ENCODE assay signal across 9 mouse cellular contexts in genomic region chr9:8900203-8901012, GRCm38 (mm10). TPM values are rescaled to one million over a fixed set of nuclear protein-coding genes. Genes with fewer than 3 reads are reported as not detected.
DNase-seq lines count a peak whose midpoint lies in the region; ATAC-seq and TF ChIP-seq lines count a peak whose summit lies in the region.
"Had no signal": no experiment of that assay in that cellular context is flagged by ENCODE, and none has a peak within 500 bp of the region (broad histone marks: within the 10 kb centered on the region; RNA-seq: fewer than 3 reads in every experiment).

No protein-coding gene starts in this region.

- TF ChIP-seq POLR2A in brain, embryonic 14.5 days (IDR thresholded peaks at IDR 0.05; ENCODE audit: borderline replicate concordance, extremely low read depth, insufficient read depth, insufficient read length, poor library complexity, severe bottlenecking), result no peak

- no peaks in the 10 kb centered on the region for H3K9me3 ChIP-seq in forebrain, embryonic 16.5 days (ENCODE audit: control insufficient read depth, low read length)
- H3K9me3 ChIP-seq in kidney, embryonic 14.5 days (ENCODE audit: control insufficient read depth, low read length), result no peaks in the 10 kb centered on the region
- no peaks in the 10 kb centered on the region for H3K9me3 ChIP-seq in liver, embryonic 13.5 days (replicated peaks)

- peak overlapping the region; percentile 98 for H3K4me2 ChIP-seq in forebrain, embryonic 16.5 days (ENCODE audit: low read length)
- peak overlapping the region; percentile 93 for H3K4me2 ChIP-seq in kidney, embryonic 14.5 days (replicated peaks; ENCODE audit: low read depth, low read length)
- H3K4me2 ChIP-seq in liver, embryonic 13.5 days, result peak overlapping the region; percentile 54

- ATAC-seq in forebrain, embryonic 16.5 days, result peak; percentile 18
- peak; percentile 56 for ATAC-seq in kidney, embryonic 14.5 days (ENCODE audit: low FRiP score, low TSS enrichment)
- no peak for ATAC-seq in liver, embryonic 13.5 days (ENCODE audit: low read depth)

- no peaks in the 10 kb centered on the region for H3K36me3 ChIP-seq in forebrain, embryonic 16.5 days (ENCODE audit: control insufficient read depth, insufficient read depth)
- no peaks in the 10 kb centered on the region for H3K36me3 ChIP-seq in kidney, embryonic 14.5 days (ENCODE audit: control insufficient read depth, insufficient read depth, low read length)
- H3K36me3 ChIP-seq in liver, embryonic 13.5 days, result no peaks in the 10 kb centered on the region

- H3K27ac ChIP-seq in forebrain, embryonic 16.5 days (ENCODE audit: low read length), result no peak overlapping the region
- no peak overlapping the region for H3K27ac ChIP-seq in kidney, embryonic 14.5 days (ENCODE audit: low read depth, low read length)
- no peak overlapping the region for H3K27ac ChIP-seq in liver, embryonic 13.5 days
- H3K27ac ChIP-seq: heart, adult 2 months had no signal

- WGBS in forebrain, embryonic 16.5 days, result 0% methylated on average over 40 of the region's 41 CpGs
- under 1% methylated on average over 41 of the region's 41 CpGs for WGBS in kidney, embryonic 14.5 days
- under 1% methylated on average over 41 of the region's 41 CpGs for WGBS in liver, embryonic 13.5 days (ENCODE audit: insufficient replicate concordance)

- TF ChIP-seq CTCF in brain, embryonic 14.5 days (IDR thresholded peaks at IDR 0.05; ENCODE audit: borderline replicate concordance, extremely low read depth, insufficient read depth, insufficient read length), result no peak

- intact Hi-C loops in gastrocnemius, postnatal 36 days (cut with DNase I), result no loop called here

- peak overlapping the region; percentile 75 for H3K4me3 ChIP-seq in forebrain, embryonic 16.5 days (replicated peaks; ENCODE audit: low read length)
- peak overlapping the region; percentile 61 for H3K4me3 ChIP-seq in kidney, embryonic 14.5 days (ENCODE audit: low read length)
- peak overlapping the region; percentile 38 for H3K4me3 ChIP-seq in liver, embryonic 13.5 days (replicated peaks)

- peaks cover 20% of the 10 kb centered on the region for H3K4me1 ChIP-seq in forebrain, embryonic 16.5 days (replicated peaks; ENCODE audit: control insufficient read depth, insufficient read depth, low read length)
- peaks cover 5% of the 10 kb centered on the region; the same call in 1 of the 2 replicates for H3K4me1 ChIP-seq in kidney, embryonic 14.5 days (ENCODE audit: control insufficient read depth, insufficient read depth, low read length)
- 0 out of 2 replicates have a peak, but pooled peaks cover 5% of the 10 kb centered on the region for H3K4me1 ChIP-seq in liver, embryonic 13.5 days (replicated peaks)

- H3K27me3 ChIP-seq in forebrain, embryonic 16.5 days (replicated peaks; ENCODE audit: control insufficient read depth, insufficient read depth, low read length), result peaks cover 15% of the 10 kb centered on the region
- peaks cover 28% of the 10 kb centered on the region for H3K27me3 ChIP-seq in kidney, embryonic 14.5 days (ENCODE audit: control insufficient read depth, insufficient read depth, low read length)
- peaks cover 54% of the 10 kb centered on the region for H3K27me3 ChIP-seq in liver, embryonic 13.5 days

- peak overlapping the region; percentile 71 for H3K9ac ChIP-seq in forebrain, embryonic 16.5 days (replicated peaks; ENCODE audit: low read depth, low read length)
- H3K9ac ChIP-seq in kidney, embryonic 14.5 days (ENCODE audit: low read depth, low read length), result peak overlapping the region; percentile 49; the same call in 1 of the 2 replicates
- no peak overlapping the region for H3K9ac ChIP-seq in liver, embryonic 13.5 days

- DNase-seq in gastrocnemius, postnatal 10 days, result peak; percentile 5
- DNase-seq in gastrocnemius, postnatal 36 days, result no peak
- DNase-seq in brain, embryonic 14.5 days (ENCODE audit: low read depth), result peak; percentile 50
- no peak for DNase-seq in liver, embryonic 13.5 days
- DNase-seq in neural tube, embryonic 10.5 days (ENCODE audit: extremely low spot score, low spot score), result peak; percentile 62
- DNase-seq in yolk sac, embryonic 10.5 days (ENCODE audit: low spot score), result peak; percentile 36

RNA-seq across cellular contexts. Expression of gene Pgr, which starts 0.8 kb away (rescaled TPM):
- under 1 TPM; 0.07 to 0.09 TPM for total RNA-seq in gastrocnemius, postnatal 10 days (2021)
- total RNA-seq in gastrocnemius, postnatal 36 days (2021), result not detected
- 0.82 and 1.00 TPM in 2 replicates for polyA plus RNA-seq in brain, embryonic 14.5 days (2012; rRNA removed)
- polyA plus RNA-seq in forebrain, embryonic 16.5 days (2015; fragmentation: Nextera tagmentation; extraction: Ambion mirVana), result 1.5 and 2.3 TPM in 2 replicates
- 0.74 and 1.1 TPM in 2 replicates for polyA plus RNA-seq in kidney, embryonic 14.5 days (2014; fragmentation: Nextera tagmentation; extraction: Ambion mirVana)
- not detected in 2 replicates for polyA plus RNA-seq in liver, embryonic 13.5 days (2015; fragmentation: Nextera tagmentation; extraction: Ambion mirVana)

Comparison
In these comparisons a context has a peak if more than half of its experiments do, and no peak if none do; other contexts are left out.
1. DNase-seq: peak in gastrocnemius, postnatal 10 days (single experiment), brain, embryonic 14.5 days (single experiment), neural tube, embryonic 10.5 days (single experiment) and yolk sac, embryonic 10.5 days (single experiment); none in gastrocnemius, postnatal 36 days (0 of 2) and liver, embryonic 13.5 days (single experiment).
2. Peak in every context shown above with its lines, with median percentiles within 50 percentile points of each other: H3K4me2 ChIP-seq and H3K4me3 ChIP-seq.